Mouse (Mus musculus): ENCODE data around the gene Gm48551.

The Gm48551 gene

DNA sequence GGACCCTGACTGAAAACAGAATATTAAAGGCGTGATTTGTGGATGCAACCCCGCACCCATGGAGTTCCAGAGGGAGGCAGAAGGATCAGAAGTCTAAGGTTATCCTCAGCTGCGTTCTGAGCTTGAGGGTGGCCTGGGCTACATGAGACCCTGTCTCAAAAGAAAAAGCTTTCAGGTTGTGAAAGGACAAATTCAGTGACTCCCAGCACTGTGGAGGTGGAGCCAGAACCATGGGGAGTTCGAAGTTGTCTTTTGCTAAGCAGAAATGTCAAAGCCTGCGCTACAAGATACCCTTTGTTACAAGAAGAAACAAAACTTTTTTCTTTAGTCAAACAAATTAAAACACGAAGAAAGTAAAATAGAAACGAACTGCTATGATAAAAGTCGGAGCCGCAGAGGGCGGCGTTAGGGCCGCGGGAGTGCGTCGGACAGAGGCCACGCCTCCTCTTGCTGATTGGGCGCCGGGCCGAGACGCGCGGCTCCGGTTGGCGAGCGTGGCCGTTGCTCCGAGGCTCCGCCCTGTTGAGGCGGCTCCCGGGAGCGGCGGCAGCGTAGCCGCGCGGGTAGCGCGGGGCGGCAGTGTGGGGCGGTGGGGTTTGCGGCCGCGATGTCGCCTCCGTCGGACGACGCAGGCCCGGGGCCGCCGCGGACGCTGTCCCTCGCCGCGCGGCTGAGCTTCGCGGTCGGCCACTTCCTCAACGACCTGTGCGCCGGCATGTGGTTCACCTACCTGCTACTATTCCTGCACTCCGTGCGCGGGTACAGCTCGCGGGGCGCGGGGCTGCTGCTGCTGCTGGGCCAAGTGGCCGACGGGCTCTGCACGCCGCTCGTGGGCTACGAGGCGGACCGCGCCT lies 27.0 kb upstream of the Gm48551 start, which contains the start of gene Mfsd12:
Gene Mfsd12 (plus strand): TSS at position 501 of the 854 bp plus-strand sequence.
- DNase-seq (ENCODE audit: low read depth), result peak; percentile 97

GRCm38 (mm10) chr10:81358209-81358608 lies 26.1 kb upstream of the Gm48551 start:
- no peak for DNase-seq (ENCODE audit: low read depth)

DNA sequence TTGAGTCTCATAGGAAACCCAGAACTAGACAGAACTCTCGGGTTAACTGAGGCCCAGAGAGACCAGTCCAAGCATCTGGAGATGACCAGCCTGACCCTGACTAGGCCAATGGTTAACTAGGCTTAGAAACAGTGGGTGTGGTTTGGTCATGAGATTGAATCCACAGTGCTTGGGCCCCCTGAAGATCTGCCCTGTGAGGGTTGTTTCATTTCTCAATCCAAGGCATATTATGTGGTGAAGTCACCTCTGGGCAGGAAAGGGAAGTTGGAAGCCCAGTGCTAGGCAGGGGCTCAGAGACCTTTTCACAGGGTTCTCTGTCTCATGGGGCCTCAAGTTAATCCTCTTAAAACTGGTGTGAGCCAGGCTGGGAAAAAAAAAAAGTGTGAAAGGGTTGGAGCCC lies 25.4 kb upstream of the Gm48551 start:
- DNase-seq (ENCODE audit: low read depth), result peak; percentile 19

GRCm38 (mm10) chr10:81360721-81361120 lies 23.5 kb upstream of the Gm48551 start:
- DNase-seq (ENCODE audit: low read depth), result peak; percentile 27

- DNase-seq (ENCODE audit: low read depth), result peak; percentile 20
Observed at GRCm38 (mm10) chr10:81362336-81362949, 21.8 kb upstream of the Gm48551 start.

DNA sequence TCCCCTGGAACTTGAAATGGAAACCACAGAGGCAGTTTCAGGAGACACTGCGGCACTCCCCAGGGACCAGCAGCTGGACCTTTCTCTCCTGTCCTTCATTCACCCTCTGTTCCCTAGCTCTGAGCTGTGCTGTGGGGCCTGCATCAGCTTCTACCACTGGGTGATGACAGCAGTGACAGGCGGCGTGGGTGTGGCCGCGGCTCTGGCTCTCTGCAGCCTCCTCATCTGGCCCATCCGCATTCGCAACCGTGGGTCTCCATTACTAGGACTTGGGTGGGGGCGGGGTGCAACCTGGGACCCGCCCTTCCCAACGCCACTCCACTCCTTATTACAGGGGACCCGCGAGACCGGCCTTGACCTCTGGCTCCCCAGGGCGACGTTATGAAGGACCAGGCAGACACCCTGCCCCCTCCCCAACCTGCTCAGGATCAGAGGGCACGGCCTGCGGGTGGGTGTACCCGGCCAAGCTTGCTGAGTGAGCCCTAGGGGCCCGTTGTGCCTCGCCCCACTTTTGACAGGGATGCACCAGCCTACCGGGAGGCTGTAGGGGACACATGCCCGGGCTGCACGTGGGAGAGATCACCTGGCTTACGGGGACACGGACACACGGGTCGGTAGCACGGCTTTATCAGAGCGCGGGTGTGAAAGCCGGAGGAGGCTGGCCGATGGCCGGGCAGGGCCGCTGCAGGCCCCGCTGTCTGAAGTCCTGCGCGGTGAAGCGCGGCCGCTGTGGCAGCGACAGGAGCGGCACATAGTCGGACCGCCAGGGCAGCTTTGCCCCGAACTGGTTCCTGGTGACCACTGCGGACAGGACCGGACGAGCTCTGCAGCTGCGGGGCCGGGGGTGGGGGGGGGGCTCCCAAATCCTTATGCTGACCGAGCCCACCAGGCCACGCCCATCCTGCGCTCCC lies 20.6 kb upstream of the Gm48551 start:
- DNase-seq (ENCODE audit: low read depth), result no peak

DNA sequence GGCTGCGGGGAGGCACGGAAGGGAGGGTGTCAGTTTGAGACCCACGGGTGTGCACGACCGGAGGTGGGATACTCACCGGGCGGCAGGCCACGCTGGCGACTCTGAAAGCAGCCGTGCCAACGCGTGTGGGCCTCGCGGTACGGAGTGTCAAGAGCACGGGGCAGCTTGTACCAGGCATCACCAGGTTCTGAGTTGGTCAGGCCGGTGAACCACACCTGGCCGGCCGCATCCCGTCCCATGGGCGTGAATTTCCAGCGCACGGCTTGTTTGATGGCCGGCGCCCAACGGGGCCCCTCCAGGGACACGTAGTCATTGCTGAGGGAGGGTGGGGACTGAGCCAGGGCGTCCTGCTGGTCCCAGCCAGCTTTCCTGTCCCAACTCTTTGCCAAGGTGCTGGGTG lies 19.6 kb upstream of the Gm48551 start:
- DNase-seq (ENCODE audit: low read depth), result no peak

DNA sequence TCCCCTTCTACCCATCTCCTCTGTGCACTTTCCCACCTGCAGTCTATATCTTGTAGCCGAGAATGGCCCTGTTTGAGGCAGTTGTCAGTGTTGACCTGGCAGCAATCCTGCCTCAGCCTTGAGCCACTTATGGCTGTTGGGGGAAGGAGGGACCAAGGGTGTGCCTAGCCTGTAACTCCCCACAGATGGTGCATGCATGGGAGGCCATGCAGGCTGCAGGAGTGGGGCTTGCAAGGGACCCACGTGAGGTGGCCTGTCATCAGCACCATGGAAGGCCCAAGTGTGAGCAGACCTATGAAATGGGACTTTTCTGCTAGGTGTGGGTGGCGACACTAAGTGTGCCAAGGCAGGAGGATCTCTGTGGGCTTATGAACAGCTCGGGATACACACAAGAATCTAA lies 19.2 kb upstream of the Gm48551 start:
- DNase-seq (ENCODE audit: low read depth), result peak; percentile 13

- peak; percentile 15 for DNase-seq (ENCODE audit: low read depth)
Observed at GRCm38 (mm10) chr10:81365672-81366476, 18.4 kb upstream of the Gm48551 start, which contains the start of gene 4930404N11Rik. Gene 4930404N11Rik (minus strand): TSS chr10:81365816.

DNA sequence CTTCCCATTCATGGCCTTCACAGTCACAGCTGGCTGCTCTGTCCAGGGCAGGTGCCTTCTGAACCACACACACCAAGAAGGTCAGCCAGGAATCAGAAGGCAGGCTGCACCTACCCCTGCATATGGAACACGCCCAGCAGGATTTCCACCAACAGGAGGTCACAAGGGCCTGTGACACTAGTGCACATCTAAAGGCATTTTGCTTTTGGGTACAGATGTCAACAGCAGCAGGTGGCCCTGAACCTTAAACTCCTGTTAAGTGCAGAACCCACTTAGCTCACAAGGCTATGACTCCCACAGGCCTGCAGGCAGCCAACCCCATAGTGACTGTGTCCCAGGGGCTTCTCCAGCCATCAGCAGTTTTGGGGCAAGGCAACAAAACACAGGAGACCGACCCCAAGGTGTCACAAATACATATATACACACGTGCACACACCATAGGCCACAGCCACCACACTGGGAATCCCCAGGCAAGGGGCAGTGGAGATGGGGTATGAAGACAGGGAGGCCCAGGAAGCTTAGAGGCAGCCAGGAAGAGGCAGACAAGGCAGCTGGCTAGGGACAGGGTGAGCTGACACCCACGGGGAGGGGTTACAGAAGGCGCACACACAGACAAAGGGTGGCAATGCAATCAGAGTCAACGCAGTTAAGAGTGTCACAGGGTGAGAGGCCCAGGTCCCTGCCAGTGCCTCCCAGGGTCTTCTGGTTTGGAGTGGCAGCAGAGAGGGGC lies 17.6 kb upstream of the Gm48551 start:
- DNase-seq (ENCODE audit: low read depth), result no peak

- DNase-seq (ENCODE audit: low read depth), result no peak
Observed at GRCm38 (mm10) chr10:81367207-81367495, 17.1 kb upstream of the Gm48551 start.

GRCm38 (mm10) chr10:81375322-81375721 lies 8.9 kb upstream of the Gm48551 start:
- DNase-seq (ENCODE audit: low read depth), result no peak

- peak; percentile 48 for DNase-seq (ENCODE audit: low read depth)
Observed at GRCm38 (mm10) chr10:81376561-81377361, 7.5 kb upstream of the Gm48551 start.

- DNase-seq (ENCODE audit: low read depth), result no peak
Observed at GRCm38 (mm10) chr10:81377362-81377664, 7.0 kb upstream of the Gm48551 start.

GRCm38 (mm10) chr10:81377793-81378552 lies 6.3 kb upstream of the Gm48551 start, which contains the start of gene Fzr1:
Gene Fzr1 (minus strand): TSS chr10:81378516.
- peak; percentile 33 for DNase-seq (ENCODE audit: low read depth)

GRCm38 (mm10) chr10:81378553-81379182 lies 5.6 kb upstream of the Gm48551 start:
- DNase-seq (ENCODE audit: low read depth), result peak; percentile 100

GRCm38 (mm10) chr10:81379183-81379553 lies 5.1 kb upstream of the Gm48551 start:
- DNase-seq (ENCODE audit: low read depth), result no peak

- no peak for DNase-seq (ENCODE audit: low read depth)
Observed at GRCm38 (mm10) chr10:81379809-81380378, 4.4 kb upstream of the Gm48551 start.

- peak; percentile 59 for DNase-seq (ENCODE audit: low read depth)
Observed at GRCm38 (mm10) chr10:81382039-81382438, 2.2 kb upstream of the Gm48551 start.
